Mouse (Mus musculus): ENCODE measurements around the gene Lysmd1.

GRCm38 (mm10) chr3:95184796-95185577 lies 51.1 kb downstream of the Lysmd1 start:
- no peak for TF ChIP-seq CTCF (IDR thresholded peaks at IDR 0.05; ENCODE audit: low read depth, low read length)
- no peak for TF ChIP-seq POLR2A (IDR thresholded peaks at IDR 0.05; ENCODE audit: extremely low read depth, insufficient read depth, low read length)
